Mouse (Mus musculus) layer of hippocampus, postnatal 36 days (tissue): ENCODE measurements around the gene Sytl5. TPM values are rescaled to one million over a fixed set of nuclear protein-coding genes. Genes with fewer than 3 reads are reported as not detected.

Experiments used
- DNase-seq, 2 experiments: peaks; one replicate each; pipeline ENCODE4 v3.0.0; 2022
- total RNA-seq, 2 experiments: library from RNA; stranded (reverse); gene quantifications; 2 replicates each; pipeline ENCODE4 v1.2.3; 2021

Gene Sytl5
- total RNA-seq = 1 to 10 TPM; 5.2 to 5.4 TPM

- no peak for DNase-seq
Measured at GRCm38 (mm10) chrX:9885322-9885721, at the start of gene Sytl5. TSS of gene Sytl5 (plus strand) at chrX:9885622.

GRCm38 (mm10) chrX:9846628-9847027 lies 38.8 kb upstream of the Sytl5 start, which contains the start of gene Hypm:
TSS of gene Hypm (plus strand) at chrX:9846928.
- no peak for DNase-seq

- DNase-seq = no peak
Measured at GRCm38 (mm10) chrX:9849403-9849802, 36.0 kb upstream of the Sytl5 start, which contains the start of gene H2al3. TSS of gene H2al3 (plus strand) at chrX:9849703.

- no peak for DNase-seq
Measured at GRCm38 (mm10) chrX:9861859-9862258, 23.6 kb upstream of the Sytl5 start.

- no peak for DNase-seq
Measured at GRCm38 (mm10) chrX:9875519-9875918, 9.9 kb upstream of the Sytl5 start.

GRCm38 (mm10) chrX:9909572-9909971 lies 24.1 kb downstream of the Sytl5 start:
- no peak for DNase-seq

GRCm38 (mm10) chrX:9933839-9934238 lies 48.4 kb downstream of the Sytl5 start:
- DNase-seq = no peak

- no peak for DNase-seq
Measured at GRCm38 (mm10) chrX:9984094-9984669, 98.8 kb downstream of the Sytl5 start.

- DNase-seq = no peak
Measured at GRCm38 (mm10) chrX:10000718-10001117, 115.3 kb downstream of the Sytl5 start.

GRCm38 (mm10) chrX:10005946-10006345 lies 120.5 kb downstream of the Sytl5 start:
- no peak for DNase-seq

GRCm38 (mm10) chrX:10007675-10008270 lies 122.4 kb downstream of the Sytl5 start:
- DNase-seq = no peak

- DNase-seq = no peak
Measured at GRCm38 (mm10) chrX:10010202-10010601, 124.8 kb downstream of the Sytl5 start.

GRCm38 (mm10) chrX:10034666-10035065 lies 149.2 kb downstream of the Sytl5 start:
- DNase-seq = no peak

Other genes with a start within 250 kb of the Sytl5 start
- gene Dynlt3, start 222.6 kb upstream of the Sytl5 start, total RNA-seq = 100 to 1,000 TPM; 122 to 124 TPM
- not detected for gene Hypm, start 38.7 kb upstream of the Sytl5 start, total RNA-seq
- not detected for gene H2al3, start 35.9 kb upstream of the Sytl5 start, total RNA-seq
- under 1 TPM; 0.28 to 0.42 TPM for gene Srpx, start 232.1 kb downstream of the Sytl5 start, total RNA-seq